Mouse (Mus musculus): ENCODE data around the gene Atxn1. TPM values are rescaled to one million over a fixed set of nuclear protein-coding genes. Genes with fewer than 3 reads are reported as not detected.

Gene Atxn1
- polyA plus RNA-seq, 1 experiment from 2014 or later = 5.3 TPM

GRCm38 (mm10) chr13:45867273-45867672, 97.5 kb downstream of the Atxn1 start:
- no peak overlapping the region for H3K27ac ChIP-seq (ENCODE audit: low read length)
- no peak overlapping the region for H3K4me2 ChIP-seq (ENCODE audit: low read depth, low read length)
- 58% methylated on average over 14 of the region's 14 CpGs for WGBS
- no peaks in the 10 kb centered on the region for H3K27me3 ChIP-seq (replicated peaks; ENCODE audit: control insufficient read depth, insufficient read depth, low read length)
- peaks cover 5% of the 10 kb centered on the region; the same call in 1 of the 2 replicates for H3K4me1 ChIP-seq (ENCODE audit: control insufficient read depth, insufficient read depth, low read length)
- H3K4me3 ChIP-seq (ENCODE audit: low read length) = no peak overlapping the region
- no peak overlapping the region for H3K9ac ChIP-seq (ENCODE audit: low read depth, low read length)
- ATAC-seq = no peak
- H3K9me3 ChIP-seq (ENCODE audit: control insufficient read depth, low read length) = no peaks in the 10 kb centered on the region
- H3K36me3 ChIP-seq (ENCODE audit: control insufficient read depth, insufficient read depth, low read length) = no peaks in the 10 kb centered on the region

- no peak for ATAC-seq
- WGBS = 72% methylated on average over 8 of the region's 8 CpGs
- Histone ChIP-seq H3K27ac (ENCODE audit: low read length) (no peak overlapping the region), H3K4me1 (ENCODE audit: control insufficient read depth, insufficient read depth, low read length) (no peaks in the 10 kb centered on the region; the same call in 1 of the 2 replicates), H3K9ac (ENCODE audit: low read depth, low read length) (no peak overlapping the region), H3K27me3 (replicated peaks; ENCODE audit: control insufficient read depth, insufficient read depth, low read length) (no peaks in the 10 kb centered on the region), H3K36me3 (ENCODE audit: control insufficient read depth, insufficient read depth, low read length) (no peaks in the 10 kb centered on the region), H3K4me3 (ENCODE audit: low read length) (no peak overlapping the region), H3K9me3 (ENCODE audit: control insufficient read depth, low read length) (no peaks in the 10 kb centered on the region), H3K4me2 (ENCODE audit: low read depth, low read length) (no peak overlapping the region)
Observed at GRCm38 (mm10) chr13:45866615-45867245, 98.1 kb downstream of the Atxn1 start.

- no peaks in the 10 kb centered on the region for H3K27me3 ChIP-seq (replicated peaks; ENCODE audit: control insufficient read depth, insufficient read depth, low read length)
- H3K27ac ChIP-seq (ENCODE audit: low read length) = no peak overlapping the region
Observed at GRCm38 (mm10) chr13:45865620-45866019, 99.2 kb downstream of the Atxn1 start.

GRCm38 (mm10) chr13:45863779-45864178, 101.0 kb downstream of the Atxn1 start:
- no peak for ATAC-seq
- H3K4me2 ChIP-seq (ENCODE audit: low read depth, low read length) = no peak overlapping the region
- no peak overlapping the region for H3K9ac ChIP-seq (ENCODE audit: low read depth, low read length)
- no peaks in the 10 kb centered on the region for H3K36me3 ChIP-seq (ENCODE audit: control insufficient read depth, insufficient read depth, low read length)
- 66% methylated on average over 8 of the region's 8 CpGs for WGBS
- H3K27me3 ChIP-seq (replicated peaks; ENCODE audit: control insufficient read depth, insufficient read depth, low read length) = no peaks in the 10 kb centered on the region
- no peaks in the 10 kb centered on the region for H3K9me3 ChIP-seq (ENCODE audit: control insufficient read depth, low read length)
- H3K27ac ChIP-seq (ENCODE audit: low read length) = no peak overlapping the region
- H3K4me3 ChIP-seq (ENCODE audit: low read length) = no peak overlapping the region
- no peaks in the 10 kb centered on the region; the same call in 1 of the 2 replicates for H3K4me1 ChIP-seq (ENCODE audit: control insufficient read depth, insufficient read depth, low read length)

More at GRCm38 (mm10) chr13:45865620-45866019, 99.2 kb downstream of the Atxn1 start:
- H3K9ac ChIP-seq (ENCODE audit: low read depth, low read length) = no peak overlapping the region
- H3K4me2 ChIP-seq (ENCODE audit: low read depth, low read length) = no peak overlapping the region
- H3K4me1 ChIP-seq (ENCODE audit: control insufficient read depth, insufficient read depth, low read length) = no peaks in the 10 kb centered on the region; the same call in 1 of the 2 replicates
- 92% methylated on average over 10 of the region's 10 CpGs for WGBS
- H3K4me3 ChIP-seq (ENCODE audit: low read length) = no peak overlapping the region
- H3K9me3 ChIP-seq (ENCODE audit: control insufficient read depth, low read length) = no peaks in the 10 kb centered on the region
- no peaks in the 10 kb centered on the region for H3K36me3 ChIP-seq (ENCODE audit: control insufficient read depth, insufficient read depth, low read length)
- no peak for ATAC-seq

GRCm38 (mm10) chr13:45861885-45862605, 102.8 kb downstream of the Atxn1 start:
- no peak for ATAC-seq
- WGBS = 61% methylated on average over 13 of the region's 13 CpGs
- no peak overlapping the region for H3K4me2 ChIP-seq (ENCODE audit: low read depth, low read length)

GRCm38 (mm10) chr13:45861098-45861580, 103.7 kb downstream of the Atxn1 start:
- no peaks in the 10 kb centered on the region for H3K9me3 ChIP-seq (ENCODE audit: control insufficient read depth, low read length)
- no peaks in the 10 kb centered on the region for H3K27me3 ChIP-seq (replicated peaks; ENCODE audit: control insufficient read depth, insufficient read depth, low read length)
- no peak overlapping the region for H3K4me2 ChIP-seq (ENCODE audit: low read depth, low read length)
- no peaks in the 10 kb centered on the region for H3K36me3 ChIP-seq (ENCODE audit: control insufficient read depth, insufficient read depth, low read length)
- no peak overlapping the region for H3K9ac ChIP-seq (ENCODE audit: low read depth, low read length)
- H3K4me1 ChIP-seq (ENCODE audit: control insufficient read depth, insufficient read depth, low read length) = no peaks in the 10 kb centered on the region; the same call in 1 of the 2 replicates
- no peak for ATAC-seq
- H3K27ac ChIP-seq (ENCODE audit: low read length) = no peak overlapping the region
- H3K4me3 ChIP-seq (ENCODE audit: low read length) = no peak overlapping the region
- WGBS = 59% methylated on average over 10 of the region's 10 CpGs

More at GRCm38 (mm10) chr13:45861885-45862605, 102.8 kb downstream of the Atxn1 start:
- Histone ChIP-seq H3K9ac (ENCODE audit: low read depth, low read length) (no peak overlapping the region), H3K27me3 (replicated peaks; ENCODE audit: control insufficient read depth, insufficient read depth, low read length) (no peaks in the 10 kb centered on the region), H3K4me1 (ENCODE audit: control insufficient read depth, insufficient read depth, low read length) (no peaks in the 10 kb centered on the region; the same call in 1 of the 2 replicates), H3K9me3 (ENCODE audit: control insufficient read depth, low read length) (no peaks in the 10 kb centered on the region), H3K36me3 (ENCODE audit: control insufficient read depth, insufficient read depth, low read length) (no peaks in the 10 kb centered on the region), H3K27ac (ENCODE audit: low read length) (no peak overlapping the region), H3K4me3 (ENCODE audit: low read length) (no peak overlapping the region)

GRCm38 (mm10) chr13:45859081-45859709, 105.6 kb downstream of the Atxn1 start:
- H3K27ac ChIP-seq (ENCODE audit: low read length) = no peak overlapping the region
- no peak for ATAC-seq
- H3K4me1 ChIP-seq (ENCODE audit: control insufficient read depth, insufficient read depth, low read length) = no peaks in the 10 kb centered on the region; the same call in 1 of the 2 replicates
- no peak overlapping the region for H3K4me3 ChIP-seq (ENCODE audit: low read length)
- H3K9me3 ChIP-seq (ENCODE audit: control insufficient read depth, low read length) = no peaks in the 10 kb centered on the region
- 62% methylated on average over 12 of the region's 12 CpGs for WGBS
- no peak overlapping the region for H3K9ac ChIP-seq (ENCODE audit: low read depth, low read length)
- H3K4me2 ChIP-seq (ENCODE audit: low read depth, low read length) = no peak overlapping the region
- no peaks in the 10 kb centered on the region for H3K36me3 ChIP-seq (ENCODE audit: control insufficient read depth, insufficient read depth, low read length)
- H3K27me3 ChIP-seq (replicated peaks; ENCODE audit: control insufficient read depth, insufficient read depth, low read length) = no peaks in the 10 kb centered on the region

- 77% methylated on average over 8 of the region's 8 CpGs for WGBS
- Histone ChIP-seq H3K27me3 (replicated peaks; ENCODE audit: control insufficient read depth, insufficient read depth, low read length) (no peaks in the 10 kb centered on the region), H3K36me3 (ENCODE audit: control insufficient read depth, insufficient read depth, low read length) (no peaks in the 10 kb centered on the region), H3K9me3 (ENCODE audit: control insufficient read depth, low read length) (no peaks in the 10 kb centered on the region), H3K4me3 (ENCODE audit: low read length) (no peak overlapping the region), H3K4me2 (ENCODE audit: low read depth, low read length) (no peak overlapping the region), H3K9ac (ENCODE audit: low read depth, low read length) (no peak overlapping the region), H3K27ac (ENCODE audit: low read length) (no peak overlapping the region), H3K4me1 (ENCODE audit: control insufficient read depth, insufficient read depth, low read length) (no peaks in the 10 kb centered on the region; the same call in 1 of the 2 replicates)
- ATAC-seq = no peak
Observed at GRCm38 (mm10) chr13:45857416-45857815, 107.4 kb downstream of the Atxn1 start.

GRCm38 (mm10) chr13:45854531-45854930, 110.3 kb downstream of the Atxn1 start:
- Histone ChIP-seq H3K27me3 (replicated peaks; ENCODE audit: control insufficient read depth, insufficient read depth, low read length) (no peaks in the 10 kb centered on the region), H3K4me2 (ENCODE audit: low read depth, low read length) (no peak overlapping the region), H3K4me3 (ENCODE audit: low read length) (no peak overlapping the region), H3K9ac (ENCODE audit: low read depth, low read length) (no peak overlapping the region), H3K27ac (ENCODE audit: low read length) (no peak overlapping the region), H3K9me3 (ENCODE audit: control insufficient read depth, low read length) (no peaks in the 10 kb centered on the region), H3K36me3 (ENCODE audit: control insufficient read depth, insufficient read depth, low read length) (no peaks in the 10 kb centered on the region), H3K4me1 (ENCODE audit: control insufficient read depth, insufficient read depth, low read length) (no peaks in the 10 kb centered on the region)
- WGBS = 86% methylated on average over 5 of the region's 5 CpGs
- no peak for ATAC-seq
